In genomic region chr8:80054216-80054615, GRCm38 (mm10) we compare ENCODE assay signal across 18 mouse cellular contexts. TPM values are rescaled to one million over a fixed set of nuclear protein-coding genes. Genes with fewer than 3 reads are reported as not detected.
DNase-seq lines count a peak whose midpoint lies in the region; ATAC-seq and TF ChIP-seq lines count a peak whose summit lies in the region.
"Had no signal": no experiment of that assay in that cellular context is flagged by ENCODE, and none has a peak within 500 bp of the region (broad histone marks: within the 10 kb centered on the region; RNA-seq: fewer than 3 reads in every experiment).

No protein-coding gene starts in this region.

- no peak overlapping the region for H3K27ac ChIP-seq in hindbrain, postnatal 0 days
- no peak overlapping the region for H3K27ac ChIP-seq in hindbrain, embryonic 10.5 days
- no peak overlapping the region for H3K27ac ChIP-seq in midbrain, embryonic 11.5 days (ENCODE audit: low read depth, low read length)
- no peak overlapping the region for H3K27ac ChIP-seq in midbrain, embryonic 15.5 days
- H3K27ac ChIP-seq in embryonic facial prominence, embryonic 13.5 days, result no peak overlapping the region
- H3K27ac ChIP-seq in stomach, embryonic 15.5 days, result no peak overlapping the region
- H3K27ac ChIP-seq: liver, embryonic 12.5 days had no signal

- ATAC-seq in hindbrain, postnatal 0 days, result no peak
- peak; percentile 41; the same call in 1 of the 2 replicates for ATAC-seq in midbrain, embryonic 11.5 days (ENCODE audit: low FRiP score)
- no peak for ATAC-seq in midbrain, embryonic 15.5 days (replicated peaks)
- ATAC-seq in embryonic facial prominence, embryonic 13.5 days (ENCODE audit: insufficient number of reproducible peaks, insufficient read depth, low FRiP score, low TSS enrichment, low read depth), result no peak
- ATAC-seq in stomach, embryonic 15.5 days (ENCODE audit: insufficient read depth, low FRiP score, low read depth), result no peak
- no peak for ATAC-seq in inflammation-experienced regulatory T-cells, adult 6 months
- ATAC-seq: forebrain, embryonic 16.5 days; liver, embryonic 12.5 days had no signal

- 0 out of 2 replicates have a peak, but pooled peaks cover 5% of the 10 kb centered on the region for H3K4me1 ChIP-seq in hindbrain, postnatal 0 days (ENCODE audit: insufficient read depth, low read length)
- peaks cover 54% of the 10 kb centered on the region for H3K4me1 ChIP-seq in hindbrain, embryonic 10.5 days (replicated peaks)
- H3K4me1 ChIP-seq in midbrain, embryonic 11.5 days (ENCODE audit: control insufficient read depth, insufficient read depth, low read length), result peaks cover 26% of the 10 kb centered on the region
- H3K4me1 ChIP-seq in midbrain, embryonic 15.5 days, result peaks cover 31% of the 10 kb centered on the region
- peaks cover 29% of the 10 kb centered on the region for H3K4me1 ChIP-seq in embryonic facial prominence, embryonic 13.5 days
- H3K4me1 ChIP-seq in stomach, embryonic 15.5 days, result 0 out of 2 replicates have a peak, but pooled peaks cover 7% of the 10 kb centered on the region

- no peak for DNase-seq in hindbrain, postnatal 0 days (ENCODE audit: low spot score)
- no peak for DNase-seq in hindbrain, embryonic 10.5 days (ENCODE audit: low spot score)
- DNase-seq in midbrain, embryonic 11.5 days (ENCODE audit: low spot score, missing footprints), result peak; percentile 84
- DNase-seq in Muller cell, postnatal 12 days (ENCODE audit: inconsistent ontology term), result no peak
- DNase-seq: adrenal gland, adult 2 months; B cell, adult 2 months; cerebellum, adult 9-10 months; gastrocnemius, postnatal 14 days; kidney, adult 9 months had no signal

- no peak overlapping the region for H3K4me3 ChIP-seq in hindbrain, postnatal 0 days (ENCODE audit: low read length)
- no peak overlapping the region for H3K4me3 ChIP-seq in hindbrain, embryonic 10.5 days
- H3K4me3 ChIP-seq in midbrain, embryonic 11.5 days (ENCODE audit: low read depth, low read length), result no peak overlapping the region
- H3K4me3 ChIP-seq in midbrain, embryonic 15.5 days, result no peak overlapping the region
- no peak overlapping the region for H3K4me3 ChIP-seq in embryonic facial prominence, embryonic 13.5 days
- no peak overlapping the region; the same call in 1 of the 2 replicates for H3K4me3 ChIP-seq in stomach, embryonic 15.5 days (replicated peaks)
- H3K4me3 ChIP-seq: liver, embryonic 12.5 days had no signal

- 19% methylated on average over 4 of the region's 4 CpGs for WGBS in hindbrain, postnatal 0 days
- 12% methylated on average over 4 of the region's 4 CpGs for WGBS in hindbrain, embryonic 10.5 days
- 18% methylated on average over 4 of the region's 4 CpGs for WGBS in midbrain, embryonic 11.5 days
- WGBS in midbrain, embryonic 15.5 days, result 8% methylated on average over 4 of the region's 4 CpGs
- 18% methylated on average over 4 of the region's 4 CpGs for WGBS in embryonic facial prominence, embryonic 13.5 days
- 22% methylated on average over 4 of the region's 4 CpGs for WGBS in stomach, embryonic 15.5 days

- 0 out of 2 replicates have a peak overlapping the region, but pooled peaks have one; percentile 95 for H3K4me2 ChIP-seq in hindbrain, postnatal 0 days (ENCODE audit: low read depth, low read length)
- no peak overlapping the region; the same call in 1 of the 2 replicates for H3K4me2 ChIP-seq in midbrain, embryonic 11.5 days
- no peak overlapping the region for H3K4me2 ChIP-seq in midbrain, embryonic 15.5 days
- peak overlapping the region; percentile 95; the same call in 1 of the 2 replicates for H3K4me2 ChIP-seq in embryonic facial prominence, embryonic 13.5 days
- 0 out of 2 replicates have a peak overlapping the region, but pooled peaks have one; percentile 5 for H3K4me2 ChIP-seq in stomach, embryonic 15.5 days
- H3K4me2 ChIP-seq: heart, embryonic 11.5 days; liver, embryonic 12.5 days had no signal

- peaks cover 23% of the 10 kb centered on the region for H3K27me3 ChIP-seq in hindbrain, postnatal 0 days (ENCODE audit: insufficient read depth, low read length)
- peaks cover 85% of the 10 kb centered on the region for H3K27me3 ChIP-seq in hindbrain, embryonic 10.5 days (ENCODE audit: insufficient read depth, poor library complexity, severe bottlenecking)
- peaks cover 32% of the 10 kb centered on the region for H3K27me3 ChIP-seq in midbrain, embryonic 11.5 days (ENCODE audit: control insufficient read depth, insufficient read depth, low read length)
- peaks cover 50% of the 10 kb centered on the region for H3K27me3 ChIP-seq in midbrain, embryonic 15.5 days (replicated peaks)
- peaks cover 49% of the 10 kb centered on the region for H3K27me3 ChIP-seq in embryonic facial prominence, embryonic 13.5 days
- no peaks in the 10 kb centered on the region for H3K27me3 ChIP-seq in stomach, embryonic 15.5 days (replicated peaks)

- TF ChIP-seq CTCF in hindbrain, postnatal 0 days (IDR thresholded peaks at IDR 0.05; ENCODE audit: low read depth), result no peak

- H3K36me3 ChIP-seq in hindbrain, postnatal 0 days (ENCODE audit: insufficient read depth, low read length), result no peaks in the 10 kb centered on the region
- no peaks in the 10 kb centered on the region for H3K36me3 ChIP-seq in hindbrain, embryonic 10.5 days
- no peaks in the 10 kb centered on the region for H3K36me3 ChIP-seq in midbrain, embryonic 11.5 days (ENCODE audit: control insufficient read depth, insufficient read depth, low read length)
- no peaks in the 10 kb centered on the region for H3K36me3 ChIP-seq in midbrain, embryonic 15.5 days (replicated peaks)
- H3K36me3 ChIP-seq in embryonic facial prominence, embryonic 13.5 days, result no peaks in the 10 kb centered on the region
- no peaks in the 10 kb centered on the region for H3K36me3 ChIP-seq in stomach, embryonic 15.5 days
- H3K36me3 ChIP-seq: liver, embryonic 12.5 days had no signal

- H3K9me3 ChIP-seq in hindbrain, postnatal 0 days (ENCODE audit: low read length), result no peaks in the 10 kb centered on the region
- no peaks in the 10 kb centered on the region for H3K9me3 ChIP-seq in hindbrain, embryonic 10.5 days
- no peaks in the 10 kb centered on the region for H3K9me3 ChIP-seq in midbrain, embryonic 11.5 days (ENCODE audit: control insufficient read depth, low read length)
- H3K9me3 ChIP-seq in midbrain, embryonic 15.5 days, result no peaks in the 10 kb centered on the region
- H3K9me3 ChIP-seq in embryonic facial prominence, embryonic 13.5 days, result no peaks in the 10 kb centered on the region
- H3K9me3 ChIP-seq in stomach, embryonic 15.5 days, result no peaks in the 10 kb centered on the region
- H3K9me3 ChIP-seq: liver, embryonic 12.5 days had no signal

- H3K9ac ChIP-seq in hindbrain, postnatal 0 days (replicated peaks; ENCODE audit: low read length), result no peak overlapping the region
- no peak overlapping the region for H3K9ac ChIP-seq in midbrain, embryonic 11.5 days (ENCODE audit: low read length)
- no peak overlapping the region for H3K9ac ChIP-seq in midbrain, embryonic 15.5 days
- H3K9ac ChIP-seq in embryonic facial prominence, embryonic 13.5 days, result no peak overlapping the region
- H3K9ac ChIP-seq in stomach, embryonic 15.5 days, result no peak overlapping the region
- H3K9ac ChIP-seq: liver, embryonic 12.5 days had no signal

RNA-seq across cellular contexts. Expression of gene Hhip, which starts 3.6 kb away (rescaled TPM):
- total RNA-seq in hindbrain, postnatal 0 days (2014; rRNA removed), result 4.9 and 6.0 TPM in 2 replicates
- polyA plus RNA-seq in hindbrain, postnatal 0 days (2015; fragmentation: Nextera tagmentation; extraction: Ambion mirVana), result 3.0 and 4.3 TPM in 2 replicates
- polyA plus RNA-seq in hindbrain, embryonic 10.5 days (2016; fragmentation: Nextera tagmentation; extraction: Ambion mirVana), result 2.9 and 3.1 TPM in 2 replicates
- 3.8 and 4.7 TPM in 2 replicates for polyA plus RNA-seq in midbrain, embryonic 11.5 days (2014; fragmentation: Nextera tagmentation; extraction: Ambion mirVana)
- polyA plus RNA-seq in midbrain, embryonic 15.5 days (2015; fragmentation: Nextera tagmentation; extraction: Ambion mirVana), result 2.0 and 2.3 TPM in 2 replicates
- polyA plus RNA-seq in embryonic facial prominence, embryonic 13.5 days (2015; fragmentation: Nextera tagmentation; extraction: Ambion mirVana), result 8.9 and 10.6 TPM in 2 replicates
- polyA plus RNA-seq in stomach, embryonic 15.5 days (2015; fragmentation: Nextera tagmentation; extraction: Ambion mirVana), result 15.4 and 16.7 TPM in 2 replicates
- polyA plus RNA-seq in inflammation-experienced regulatory T-cells, adult 6 months (2017; shearing (Covaris generic)), result under 1 TPM in 1 of 3 experiments, not detected in 2; 0.27 TPM
- total RNA-seq: hematopoietic stem cell, adult 5-6 weeks; monocyte, adult 5-6 weeks had no signal

Comparison
In these comparisons a context has a peak if more than half of its experiments do, and no peak if none do; other contexts are left out.
1. H3K4me2 ChIP-seq: peak in hindbrain, postnatal 0 days (single experiment), embryonic facial prominence, embryonic 13.5 days (single experiment) and stomach, embryonic 15.5 days (single experiment); none in midbrain, embryonic 11.5 days (single experiment) and midbrain, embryonic 15.5 days (single experiment).